Mouse (Mus musculus): ENCODE measurements around the gene Ulk3.

Gene Ulk3

DNA sequence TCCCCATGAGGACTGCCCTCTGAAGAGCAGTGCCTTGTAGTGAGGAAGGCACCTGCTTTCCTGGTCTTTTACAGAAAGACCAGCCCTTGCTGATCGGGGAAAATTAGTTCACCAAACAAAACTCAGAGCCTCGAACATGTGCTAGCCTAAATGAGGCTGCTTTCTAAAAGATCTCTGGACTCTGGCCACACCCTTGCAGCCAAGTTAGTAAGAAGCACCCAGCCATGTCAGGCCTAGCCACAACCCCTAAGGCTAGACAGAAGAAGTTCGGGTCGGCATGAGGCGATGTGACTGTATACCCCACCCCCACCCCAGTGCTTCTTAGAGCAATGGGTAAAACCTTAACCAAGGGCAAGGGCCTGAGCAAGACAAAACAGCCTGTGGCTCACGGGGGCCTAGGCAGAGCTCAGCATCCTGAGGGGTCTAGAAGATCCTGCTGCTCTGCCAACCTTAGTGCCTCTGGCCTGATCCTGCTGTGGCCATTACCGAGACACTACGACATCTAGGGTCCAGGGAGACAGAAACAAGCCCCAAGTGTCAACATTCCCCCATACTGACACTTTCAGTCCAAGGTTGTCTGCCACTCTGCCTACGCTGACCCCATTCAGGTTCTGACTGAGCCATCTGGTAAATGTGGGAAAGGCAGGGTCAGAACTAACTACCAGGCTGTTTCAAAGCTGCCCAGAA is 54.1 kb downstream of the Ulk3 start:
- DNase-seq (ENCODE audit: low read depth in 1 of 2, low spot score in 2 of 2): no peak

GRCm38 (mm10) chr9:57643856-57644180 is 54.6 kb downstream of the Ulk3 start:
- no peak for DNase-seq (ENCODE audit: low read depth in 1 of 2, low spot score in 2 of 2)

GRCm38 (mm10) chr9:57644442-57644943 is 55.2 kb downstream of the Ulk3 start:
- DNase-seq (ENCODE audit: low read depth in 1 of 2, low spot score in 2 of 2): no peak

- DNase-seq (ENCODE audit: low read depth in 1 of 2, low spot score in 2 of 2): peak; percentile 84 to 96
These were observed 56.0 kb downstream of the Ulk3 start for GRCm38 (mm10) chr9:57644944-57645893.
